Mouse (Mus musculus): ENCODE measurements at regions not wholly inside any gene's neighbourhood (a gene's known extent, or its start where the extent isn't known, plus 50 kb on each side); places are given as distances from the start of the nearest gene placed in this dataset.
A peak's percentile ranks its signal among the peaks of the same experiment; 100 is the strongest.

- Histone ChIP-seq H3K79me2 (replicated peaks; ENCODE audit: control insufficient read depth, extremely low read depth, insufficient read depth, poor library complexity, severe bottlenecking) (no peaks in the 10 kb centered on the region), H3K27me3 (replicated peaks) (no peaks in the 10 kb centered on the region), H3K9me3 (replicated peaks; ENCODE audit: low read length) (no peaks in the 10 kb centered on the region), H3K36me3 (replicated peaks in 1 of 2; ENCODE audit: control insufficient read depth in 1 of 2, insufficient read depth in 1 of 2, low read length in 1 of 2) (no peaks in the 10 kb centered on the region), H3K4me1 (ENCODE audit: control insufficient read depth in 1 of 2, insufficient read depth in 2 of 2) (peaks cover 9 to 25% of the 10 kb centered on the region in 2 experiments; a peak in 3 of 4 replicates), H3K4me2 (ENCODE audit: insufficient read depth, low read depth, poor library complexity, severe bottlenecking) (peak overlapping the region; percentile 63; the same call in 1 of the 2 replicates), H3K9ac (ENCODE audit: insufficient read depth, low read depth) (peak overlapping the region; percentile 55), H3K27ac (ENCODE audit: insufficient read depth, low read depth) (peak overlapping the region; percentile 40; the same call in 1 of the 2 replicates), H3K4me3 (replicated peaks in 1 of 3; ENCODE audit: low read depth in 2 of 3, low read length in 2 of 3, poor library complexity in 1 of 3) (no peak overlapping the region)
- TF ChIP-seq POLR2A (IDR thresholded peaks at IDR 0.05; ENCODE audit: low read depth, low read length), result no peak
- TF ChIP-seq RCOR1 (conservative IDR thresholded peaks at IDR 0.05; ENCODE audit: low read depth, low read length), result 0 out of 2 replicates have a peak, but pooled peaks have one; percentile 45
- no peak for TF ChIP-seq ZKSCAN1 (IDR thresholded peaks at IDR 0.05; ENCODE audit: borderline replicate concordance, low read depth, low read length)
- TF ChIP-seq SIN3A (IDR thresholded peaks at IDR 0.05; ENCODE audit: low read length), result 0 out of 2 replicates have a peak, but pooled peaks have one; percentile 54
- TF ChIP-seq JUN (IDR thresholded peaks at IDR 0.05; ENCODE audit: insufficient read depth, low read depth, low read length), result 0 out of 2 replicates have a peak, but pooled peaks have one; percentile 11
- TF ChIP-seq TBP (conservative IDR thresholded peaks at IDR 0.05; ENCODE audit: low read depth, low read length), result no peak
- TF ChIP-seq MAX (IDR thresholded peaks at IDR 0.05; ENCODE audit: low read length), result no peak
- TF ChIP-seq ZNF384 (IDR thresholded peaks at IDR 0.05; ENCODE audit: low read depth, low read length), result no peak
- TF ChIP-seq MEF2A (IDR thresholded peaks at IDR 0.05; ENCODE audit: borderline replicate concordance, low read depth, low read length), result peak; percentile 41; the same call in 1 of the 2 replicates
- TF ChIP-seq EP300 (IDR thresholded peaks at IDR 0.05; ENCODE audit: low read length), result peak; percentile 59
- TF ChIP-seq MXI1 (IDR thresholded peaks at IDR 0.05; ENCODE audit: low read depth, low read length), result peak; percentile 78
- peak; percentile 17; the same call in 1 of the 2 replicates for TF ChIP-seq ETS1 (conservative IDR thresholded peaks at IDR 0.05; ENCODE audit: low read depth, low read length)
- TF ChIP-seq PAX5 (IDR thresholded peaks at IDR 0.05; ENCODE audit: low read length), result no peak
- 0 out of 2 replicates have a peak, but pooled peaks have one; percentile 20 for TF ChIP-seq KAT2A (IDR thresholded peaks at IDR 0.05; ENCODE audit: insufficient replicate concordance, low read length)
- TF ChIP-seq MYC (IDR thresholded peaks at IDR 0.05; ENCODE audit: low read depth, low read length), result no peak
- 0 out of 2 replicates have a peak, but pooled peaks have one; percentile 41 for TF ChIP-seq NELFE (IDR thresholded peaks at IDR 0.05; ENCODE audit: low read depth, low read length)
- TF ChIP-seq CHD2 (IDR thresholded peaks at IDR 0.05; ENCODE audit: low read length), result peak; percentile 57; the same call in 1 of the 2 replicates
- 0 out of 2 replicates have a peak, but pooled peaks have one; percentile 33 for TF ChIP-seq MAFK (IDR thresholded peaks at IDR 0.05; ENCODE audit: insufficient replicate concordance, low read length)
- TF ChIP-seq NRF1 (IDR thresholded peaks at IDR 0.05; ENCODE audit: low read depth, low read length), result no peak
- peak; percentile 48; the same call in 1 of the 2 replicates for TF ChIP-seq MAZ (IDR thresholded peaks at IDR 0.05; ENCODE audit: low read depth, low read length)
- TF ChIP-seq CHD1 (IDR thresholded peaks at IDR 0.05; ENCODE audit: low read depth, low read length), result no peak; the same call in 1 of the 2 replicates
- peak; percentile 74 for TF ChIP-seq IRF4 (IDR thresholded peaks at IDR 0.05; ENCODE audit: low read depth, low read length)
- no peak for TF ChIP-seq E2F4 (IDR thresholded peaks at IDR 0.05; ENCODE audit: insufficient replicate concordance, low read depth, low read length)
- no peak for TF ChIP-seq USF2 (conservative IDR thresholded peaks at IDR 0.05; ENCODE audit: low read depth, low read length)
- TF ChIP-seq TCF12 (IDR thresholded peaks at IDR 0.05; ENCODE audit: low read depth, low read length), result 0 out of 2 replicates have a peak, but pooled peaks have one; percentile 40
- no peak; the same call in 1 of the 2 replicates for TF ChIP-seq JUND (conservative IDR thresholded peaks at IDR 0.05; ENCODE audit: low read depth, low read length)
- 0 out of 2 replicates have a peak, but pooled peaks have one; percentile 30 for TF ChIP-seq BHLHE40 (IDR thresholded peaks at IDR 0.05; ENCODE audit: low read depth, low read length)
- TF ChIP-seq ELF1 (IDR thresholded peaks at IDR 0.05; ENCODE audit: low read depth, low read length), result 0 out of 2 replicates have a peak, but pooled peaks have one; percentile 8
- in situ Hi-C loops (cut with MboI; ENCODE audit: low pct_ligation_motif_present, low pct_unique_long_range_greater_than_20kb, low sequenced_read_pairs) (no loop called here), dilution Hi-C loops (cut with MboI; ENCODE audit: extremely low pct_ligation_motif_present, extremely low pct_unique_long_range_greater_than_20kb, low sequenced_read_pairs) (no loop called here)
- DNase-seq (ENCODE audit: extremely low read depth), result no peak
These were observed 177.6 kb downstream of the Ube2e3 start for GRCm38 (mm10) chr2:79045508-79045907.
